Mouse (Mus musculus): ENCODE data around the gene Tmem235.

The Tmem235 gene

DNA sequence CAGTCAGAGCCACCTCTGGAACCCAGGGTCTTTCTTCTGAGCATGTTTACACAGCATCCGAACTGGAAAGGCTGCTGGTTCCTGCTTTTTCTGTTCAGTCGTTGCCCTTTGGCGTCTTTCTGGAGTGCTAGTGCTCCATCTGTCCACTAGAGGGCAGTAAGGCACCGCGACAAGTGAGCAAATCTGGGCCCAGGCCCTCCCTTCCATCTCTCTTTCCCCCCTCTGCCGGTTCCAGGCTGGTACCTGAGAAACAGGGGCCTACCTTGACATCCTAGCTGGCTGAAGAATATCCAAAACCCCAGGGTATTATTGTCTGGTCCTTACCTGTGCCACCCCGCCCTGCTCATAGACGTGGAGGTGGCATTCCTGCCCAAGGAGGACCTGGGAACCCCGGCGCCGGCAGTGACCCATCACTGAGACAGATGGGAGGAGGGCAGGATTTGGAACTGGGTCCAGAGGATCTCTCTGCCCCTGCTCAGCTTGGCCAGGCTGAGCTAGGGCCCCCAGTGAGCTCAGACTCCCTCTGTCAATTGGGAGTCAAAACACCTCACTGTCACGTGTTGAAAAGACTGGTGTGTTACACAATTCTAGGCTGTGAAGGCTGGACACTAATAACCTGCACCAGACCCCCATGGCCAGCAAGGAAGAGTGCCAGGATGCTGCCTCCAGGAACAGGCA lies 10.3 kb downstream of the Tmem235 start:
- peak; percentile 85 to 86 for DNase-seq

DNA sequence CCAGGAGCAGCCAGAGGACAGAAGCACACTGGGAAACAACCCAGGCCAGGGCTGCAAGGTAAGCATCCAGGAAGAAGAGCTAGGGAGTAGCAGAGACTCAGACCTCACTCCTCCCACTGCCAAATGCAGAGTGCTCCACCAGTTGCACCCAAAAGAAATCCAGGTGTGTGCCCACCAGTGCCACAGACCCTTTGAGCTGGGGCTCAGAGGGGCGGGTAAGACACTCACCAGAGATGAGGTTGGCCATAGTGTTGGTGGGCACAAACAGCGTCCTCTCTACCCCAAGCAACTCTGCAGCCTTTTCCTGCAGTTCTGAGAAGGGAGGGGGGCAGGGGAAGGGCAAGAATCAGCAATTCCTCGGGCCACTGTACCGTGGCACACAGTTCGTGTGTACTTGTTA lies 10.8 kb downstream of the Tmem235 start:
- DNase-seq, result no peak

DNA sequence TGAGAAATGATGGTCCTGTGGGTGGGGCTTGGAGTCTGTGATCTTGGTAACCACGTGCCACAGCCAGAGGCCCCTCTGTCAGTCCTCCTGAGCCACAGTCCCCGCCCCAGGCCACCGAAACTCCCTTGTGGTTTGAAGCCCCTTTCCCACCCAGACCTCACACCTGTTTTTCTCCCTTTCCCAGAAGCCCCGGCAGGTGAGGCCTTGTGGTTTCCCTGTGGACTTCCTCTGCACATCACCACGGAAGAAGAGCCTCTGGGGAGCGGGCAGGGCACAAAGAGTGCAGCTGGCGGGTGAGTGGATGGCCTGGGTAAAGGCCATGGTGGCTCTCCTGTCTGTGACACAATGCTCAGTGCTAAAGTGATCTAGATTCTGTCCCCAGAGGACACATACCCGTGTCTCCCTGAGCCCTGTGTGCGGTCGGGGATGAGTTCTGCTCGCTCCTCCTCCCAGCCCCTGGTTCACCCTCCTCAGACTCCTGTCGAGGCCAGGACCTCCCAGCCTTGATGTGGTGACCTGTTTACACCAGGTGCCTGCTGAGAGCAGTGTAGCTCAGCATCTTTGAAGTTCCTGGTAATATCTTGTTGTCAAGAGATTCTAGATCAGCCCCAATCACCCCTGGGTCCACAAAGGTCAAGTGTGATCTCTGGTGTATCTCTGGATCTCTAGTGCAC lies 11.5 kb downstream of the Tmem235 start:
- peak; percentile 66 to 69 for DNase-seq

DNA sequence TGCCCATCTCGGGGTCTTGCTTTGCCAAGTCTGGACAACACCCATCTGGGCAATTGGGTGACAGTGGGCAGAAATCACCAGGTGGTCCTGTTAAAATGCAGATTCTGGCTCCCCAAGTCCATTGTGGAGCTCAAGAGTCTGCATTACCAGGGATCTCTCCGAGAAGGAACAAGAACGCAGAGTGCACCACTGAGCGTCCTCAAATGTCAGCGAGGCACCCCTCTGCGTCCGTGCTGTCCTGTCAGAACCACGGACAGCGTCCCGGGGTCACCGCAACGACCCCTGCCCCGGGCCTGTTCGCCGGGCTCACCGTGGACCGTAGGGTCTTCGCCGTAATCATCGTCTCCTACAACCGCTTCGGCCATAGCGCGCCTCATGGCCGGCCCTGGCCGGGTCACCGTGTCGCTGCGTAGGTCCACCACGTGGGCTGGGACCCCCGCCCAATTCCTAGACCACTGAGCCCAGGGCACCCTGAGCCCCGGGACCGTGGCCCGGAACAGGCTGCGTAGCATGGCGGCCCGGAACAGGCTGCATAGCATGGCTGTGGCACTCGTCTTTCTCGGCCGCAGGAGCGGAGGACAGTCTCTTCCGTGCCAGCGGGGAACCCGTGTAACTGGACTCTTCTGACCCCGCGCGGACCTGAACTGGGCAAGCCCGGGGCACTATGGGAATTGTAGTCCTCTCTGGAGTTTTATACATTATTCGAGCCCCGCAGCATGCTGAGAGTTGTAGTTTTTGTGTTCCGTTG lies 12.5 kb downstream of the Tmem235 start, which contains the start of gene Tha1:
Tha1 (minus strand) TSS at position 621 of the 748 bp plus-strand sequence.
- peak; percentile 44 to 52 for DNase-seq

DNA sequence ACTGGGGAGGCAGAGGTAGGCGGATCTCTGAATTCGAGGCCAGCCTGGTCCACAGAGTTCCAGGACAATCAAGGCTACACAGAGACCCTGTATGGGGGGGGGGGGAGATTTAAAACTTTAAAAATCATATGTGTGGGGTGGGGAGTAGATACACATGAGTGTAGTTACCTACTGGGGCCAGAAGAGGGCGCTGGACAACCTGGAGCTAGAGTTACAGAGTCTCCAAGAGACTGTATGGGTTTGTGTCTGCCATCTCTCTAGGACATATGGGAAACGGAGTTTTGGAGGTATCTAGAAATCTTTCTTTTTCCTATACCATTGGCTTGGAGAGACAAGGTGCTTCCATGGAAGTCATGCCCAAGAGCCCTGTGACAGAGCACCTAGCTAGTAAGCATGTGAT lies 13.9 kb downstream of the Tmem235 start:
- peak; percentile 40 to 41 for DNase-seq

DNA sequence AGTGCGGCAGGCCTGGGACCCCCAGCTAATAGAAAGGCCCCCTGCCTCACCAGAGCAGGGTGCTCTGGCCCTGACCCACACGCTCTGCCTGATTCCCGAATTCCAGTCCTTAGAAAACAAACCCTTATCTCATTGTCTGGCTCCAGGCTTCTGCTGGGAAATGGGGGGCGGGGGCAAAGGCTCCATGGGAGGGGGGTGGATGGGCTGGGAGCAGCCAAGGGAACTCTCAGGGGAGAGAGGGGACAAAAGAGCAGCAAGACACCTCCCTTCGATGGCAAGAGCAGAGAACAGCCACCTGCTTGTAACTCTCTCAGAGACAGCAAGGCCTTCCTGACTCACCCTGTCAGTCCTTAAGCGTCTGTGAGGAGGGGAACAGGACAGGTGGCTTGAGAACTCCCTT lies 15.1 kb downstream of the Tmem235 start:
- DNase-seq, result no peak

DNA sequence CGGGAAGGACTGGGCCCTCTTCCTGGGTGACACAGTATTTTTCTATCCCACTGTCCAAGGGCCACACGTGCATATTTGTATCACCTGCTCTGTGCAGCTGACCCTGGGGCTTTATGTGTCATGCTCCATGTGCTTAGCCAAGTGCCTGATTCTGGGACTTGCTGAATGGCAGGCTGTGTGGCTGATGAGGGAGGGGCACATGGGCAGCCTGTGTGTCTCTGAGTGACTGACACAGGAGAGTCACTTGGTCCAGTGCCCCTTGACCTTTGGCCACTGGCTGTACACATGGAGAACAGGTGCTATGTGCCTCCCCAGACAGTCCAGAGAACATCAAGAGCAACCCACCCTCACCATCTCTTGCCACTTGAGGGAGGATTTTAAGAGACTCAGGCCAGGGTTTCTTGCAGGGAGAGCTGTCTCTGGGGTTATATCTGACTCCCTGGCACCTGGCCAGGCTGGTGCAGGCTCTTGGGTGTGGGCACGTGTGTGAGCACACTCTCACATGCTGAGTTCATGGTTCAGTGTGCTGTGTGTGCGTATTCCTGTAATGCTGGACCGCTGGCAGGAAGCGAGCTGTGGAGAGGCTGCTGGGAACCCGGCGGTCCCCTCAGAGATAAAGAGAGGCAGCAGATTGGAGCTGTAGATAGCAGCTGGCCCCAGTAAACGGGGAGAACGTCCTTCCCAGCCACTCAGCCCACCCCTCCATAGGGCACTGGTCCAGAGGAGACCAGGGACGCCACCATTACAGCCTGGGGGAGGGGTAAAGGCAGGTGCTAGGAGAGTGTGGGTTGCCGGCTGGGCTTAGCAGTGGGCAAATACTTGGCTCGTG lies 17.6 kb downstream of the Tmem235 start:
- peak; percentile 68 to 69 for DNase-seq

DNA sequence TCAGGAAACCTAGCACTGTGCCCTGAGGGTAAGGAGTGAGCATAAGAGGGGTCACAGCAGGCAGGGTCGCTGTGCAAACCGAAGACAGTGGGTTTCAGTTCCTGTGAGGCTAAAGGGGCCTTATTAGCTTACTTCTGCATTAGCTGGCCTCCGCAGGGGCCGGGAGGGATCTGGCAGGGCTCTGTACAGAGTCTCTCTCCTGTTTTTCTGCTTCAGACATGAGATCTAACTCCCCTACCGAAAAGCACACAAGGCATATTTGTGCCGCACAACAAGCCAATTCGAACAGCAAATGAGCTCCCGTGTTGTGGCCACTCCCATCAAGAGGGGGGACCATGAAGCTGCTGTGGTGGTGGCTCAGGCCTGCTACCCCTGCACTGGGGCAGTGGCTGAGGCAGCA lies 18.3 kb downstream of the Tmem235 start:
- peak; percentile 51 to 53 for DNase-seq

DNA sequence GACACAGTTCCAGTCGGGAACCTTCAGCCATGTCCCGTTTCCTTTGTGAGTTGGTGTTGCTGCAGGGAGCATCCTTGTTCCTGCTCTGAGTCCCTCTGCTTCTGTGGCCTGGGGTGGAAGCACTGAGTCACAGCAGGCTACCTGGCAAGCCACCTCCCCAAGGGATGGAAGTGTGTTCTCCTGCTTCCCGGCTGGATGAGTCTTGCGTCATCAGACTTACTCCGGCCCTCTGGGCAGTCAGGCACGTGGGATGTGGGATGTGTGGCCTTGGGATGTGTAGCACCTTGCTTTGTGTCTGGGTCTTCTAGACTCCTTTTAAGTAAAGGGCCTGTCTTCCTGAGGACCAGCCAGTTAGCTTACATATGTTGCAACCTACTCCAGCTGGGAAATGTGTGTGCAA lies 19.1 kb downstream of the Tmem235 start:
- DNase-seq, result no peak

DNA sequence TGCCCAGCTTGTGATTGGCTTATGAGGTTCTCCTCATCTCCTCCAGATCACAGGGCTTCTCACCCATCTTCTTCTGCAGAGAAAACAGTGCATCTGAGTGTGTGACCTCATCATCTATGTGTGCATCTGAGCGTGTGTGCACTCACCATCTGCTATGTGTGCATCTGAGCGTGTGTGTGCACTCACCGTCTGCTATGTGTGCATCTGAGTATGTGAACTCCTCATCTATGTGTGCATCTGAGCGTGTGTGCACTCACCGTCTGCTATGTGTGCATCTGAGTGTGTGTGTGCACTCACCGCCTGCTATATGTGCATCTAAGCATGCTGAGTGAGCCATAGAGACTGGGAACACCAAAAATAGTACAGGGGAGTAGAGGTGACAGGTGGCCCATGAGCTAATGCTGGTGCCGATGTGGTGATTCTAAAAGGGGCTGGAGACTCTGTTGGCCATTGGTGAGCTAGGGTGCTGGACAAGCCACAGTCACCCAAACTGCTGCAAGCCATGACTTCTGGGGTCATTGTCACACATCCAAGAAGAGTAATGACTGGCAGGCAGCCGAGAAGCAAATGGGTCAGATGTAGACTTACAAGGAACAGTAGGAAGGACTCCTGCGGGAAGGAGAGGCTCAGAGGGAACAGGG lies 19.9 kb downstream of the Tmem235 start:
- no peak for DNase-seq

DNA sequence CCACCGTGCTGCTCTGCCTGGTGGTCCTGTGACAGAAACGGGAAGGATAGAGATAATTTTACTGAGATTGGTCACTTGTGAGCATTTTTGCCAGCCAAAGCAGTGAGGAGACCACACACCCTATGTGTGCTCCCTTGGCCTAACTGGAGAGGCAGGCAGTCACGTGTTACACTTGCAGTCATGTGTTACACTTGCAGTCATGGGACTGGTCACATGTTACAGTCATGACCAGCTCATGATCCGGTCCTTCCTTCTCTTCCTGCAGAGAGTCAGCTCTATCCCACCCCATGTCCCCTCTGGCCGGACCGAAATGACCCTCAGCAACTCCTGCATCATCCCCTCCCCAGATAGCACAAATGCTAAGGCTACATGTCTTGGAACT lies 20.4 kb downstream of the Tmem235 start:
- DNase-seq, result no peak

DNA sequence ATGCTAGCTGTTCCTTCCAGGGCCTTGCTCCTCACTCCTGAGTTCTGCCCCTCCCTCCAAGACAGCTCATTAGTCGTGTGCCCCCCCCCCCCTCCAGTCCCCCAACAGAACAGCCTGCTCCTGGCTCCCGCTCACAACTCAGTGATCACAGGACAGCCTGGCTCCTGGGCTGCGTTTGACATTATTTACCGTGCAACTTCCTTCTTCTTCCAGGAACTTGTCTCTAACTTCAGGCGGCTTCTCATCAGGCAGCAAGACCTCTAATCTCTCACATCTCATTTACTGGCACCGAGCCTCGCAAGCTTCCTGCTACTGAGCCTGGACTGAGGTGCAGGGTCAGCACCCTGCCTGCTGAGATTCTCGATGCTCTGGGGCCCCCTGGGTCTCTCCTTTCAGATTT lies 21.2 kb downstream of the Tmem235 start:
- no peak for DNase-seq

DNA sequence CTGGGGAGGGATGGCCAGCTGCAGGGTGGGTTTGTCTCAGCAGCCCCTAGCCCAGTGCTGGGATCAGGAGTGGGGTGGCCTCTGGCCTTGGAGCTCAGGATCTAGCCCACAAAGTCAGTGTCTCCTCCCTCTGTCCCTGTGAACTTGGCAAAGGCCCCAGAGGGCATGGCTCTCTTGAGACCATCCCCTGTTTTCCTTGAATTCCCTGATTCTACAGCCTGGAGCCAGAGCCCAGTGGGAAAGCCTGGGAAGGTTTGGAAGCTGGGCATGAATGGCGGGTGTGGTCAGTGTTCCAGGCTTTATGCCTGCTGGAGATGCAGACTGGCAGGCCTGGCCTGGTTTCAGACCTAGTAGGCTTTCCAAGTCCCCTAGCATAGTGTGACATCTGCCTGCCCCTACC lies 21.7 kb downstream of the Tmem235 start:
- DNase-seq, result no peak

DNA sequence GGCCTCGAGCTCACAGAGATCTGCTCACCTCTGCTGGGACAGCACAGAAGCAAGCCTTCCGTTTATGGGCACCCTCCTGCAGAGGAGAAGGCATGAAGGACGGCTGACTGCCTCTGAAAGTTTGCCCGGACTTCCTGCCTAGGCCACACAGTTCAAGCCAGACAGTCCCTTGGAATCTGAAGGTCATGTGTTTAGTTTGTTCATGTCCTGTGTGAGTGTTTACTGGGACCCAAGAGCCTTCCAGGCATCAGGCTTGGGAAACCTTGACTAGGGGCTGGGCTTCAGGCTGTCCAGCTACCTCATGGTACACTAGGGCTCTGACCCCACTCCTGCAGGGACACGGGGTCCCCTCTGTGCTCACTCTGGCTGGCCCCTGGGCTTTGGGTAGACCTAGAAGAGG lies 25.4 kb downstream of the Tmem235 start:
- no peak for DNase-seq

DNA sequence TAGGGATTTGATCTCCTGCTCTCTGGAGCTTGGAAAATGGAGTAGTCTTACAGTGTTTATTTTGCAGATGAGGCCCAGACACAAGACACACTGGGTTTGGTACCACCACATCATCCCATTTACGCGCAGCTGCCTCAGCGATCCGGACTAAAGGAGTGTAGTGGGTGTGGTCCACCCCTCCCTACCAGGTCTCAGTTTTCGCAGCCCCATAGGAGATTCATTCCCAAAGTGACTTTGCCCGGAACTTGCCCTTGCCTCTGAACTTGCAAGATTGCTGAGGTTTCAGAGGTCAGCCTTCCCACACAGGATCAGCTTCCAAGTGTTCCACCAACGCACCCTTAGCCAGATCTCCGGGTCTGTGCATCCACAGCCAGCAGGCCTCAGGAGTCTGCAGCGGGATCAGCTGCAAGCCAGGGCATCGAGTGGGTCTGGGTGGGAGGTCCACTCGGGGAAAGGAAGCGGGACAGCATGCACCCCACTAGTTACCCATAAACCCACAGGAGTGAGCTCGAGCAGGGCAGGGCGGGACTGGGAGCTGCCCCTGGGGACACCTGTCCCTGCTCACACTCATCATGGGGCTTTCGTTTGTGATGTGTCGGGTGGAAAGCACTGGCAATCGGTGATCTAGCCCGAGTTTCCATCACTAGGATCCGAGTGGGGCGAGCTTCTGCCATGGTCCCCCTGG lies 27.8 kb downstream of the Tmem235 start:
- DNase-seq, result no peak

DNA sequence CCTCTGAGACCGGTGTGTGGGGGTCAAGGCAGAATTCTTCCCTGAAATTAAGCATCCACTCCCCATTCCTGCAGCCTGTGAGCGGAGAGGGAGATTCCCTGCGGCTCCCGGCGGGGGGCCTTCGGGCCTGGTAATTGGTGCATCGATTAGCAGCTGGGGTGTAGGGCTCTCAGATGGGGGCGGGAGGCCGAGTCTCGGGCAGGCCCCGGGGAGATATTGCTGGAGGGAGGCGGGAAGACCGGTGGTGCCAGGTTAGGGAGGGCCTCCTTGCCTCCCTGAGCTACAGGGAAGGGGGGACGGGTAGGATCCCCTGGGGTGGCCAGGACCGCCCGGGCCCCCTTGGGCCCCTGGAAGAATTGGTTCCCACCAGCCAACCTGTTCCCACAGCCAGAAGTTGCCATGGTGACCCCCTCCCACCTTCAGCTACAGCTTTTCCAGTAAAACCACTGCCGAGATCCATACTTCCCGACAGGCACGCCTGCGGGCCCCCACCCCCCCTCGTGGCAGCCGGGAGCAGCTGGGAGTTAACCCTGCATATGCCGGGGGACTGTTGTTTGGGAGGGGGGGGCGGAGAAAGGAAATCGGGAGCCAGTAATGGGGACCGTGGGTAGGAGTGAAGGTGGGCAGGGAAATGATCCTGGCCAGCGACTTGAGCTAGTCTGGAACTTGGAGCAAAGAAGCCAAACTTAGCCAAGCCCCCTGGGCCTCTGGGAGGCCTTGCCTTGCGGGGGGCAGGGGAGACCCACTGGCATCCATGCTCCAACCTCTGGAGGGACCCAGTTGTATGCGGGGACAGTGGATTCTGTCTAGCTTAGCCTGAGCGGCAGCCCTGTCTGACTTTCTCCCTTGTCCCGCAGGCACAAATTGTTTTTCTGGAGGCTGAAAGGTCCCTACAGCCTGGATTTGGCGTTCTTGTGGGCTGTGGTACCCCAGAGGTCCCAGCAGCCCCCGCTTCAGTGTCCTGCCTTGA lies 28.6 kb downstream of the Tmem235 start:
- no peak for DNase-seq

DNA sequence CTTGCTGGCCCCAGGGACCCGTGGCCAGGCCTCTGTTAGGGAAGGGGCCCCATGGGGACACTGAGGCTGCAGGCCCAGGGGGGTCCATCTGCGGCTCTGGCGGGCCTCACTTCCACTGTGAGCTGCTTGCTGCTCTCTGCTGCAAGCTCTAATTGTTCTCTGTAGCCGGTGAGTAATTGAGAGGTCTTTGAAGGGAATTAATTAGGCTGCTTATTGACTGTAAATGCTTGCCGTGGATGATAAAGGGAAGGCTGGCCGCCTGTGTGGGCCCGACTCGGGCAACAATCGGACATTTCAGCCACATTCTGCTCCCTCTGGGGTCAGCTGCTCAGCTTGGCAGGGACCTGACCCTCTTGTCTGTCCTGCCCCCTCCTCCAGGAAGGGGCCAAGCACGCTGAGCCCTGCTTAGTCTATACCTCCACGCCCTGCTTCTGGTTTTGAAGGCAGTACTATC lies 29.4 kb downstream of the Tmem235 start:
- DNase-seq, result no peak

DNA sequence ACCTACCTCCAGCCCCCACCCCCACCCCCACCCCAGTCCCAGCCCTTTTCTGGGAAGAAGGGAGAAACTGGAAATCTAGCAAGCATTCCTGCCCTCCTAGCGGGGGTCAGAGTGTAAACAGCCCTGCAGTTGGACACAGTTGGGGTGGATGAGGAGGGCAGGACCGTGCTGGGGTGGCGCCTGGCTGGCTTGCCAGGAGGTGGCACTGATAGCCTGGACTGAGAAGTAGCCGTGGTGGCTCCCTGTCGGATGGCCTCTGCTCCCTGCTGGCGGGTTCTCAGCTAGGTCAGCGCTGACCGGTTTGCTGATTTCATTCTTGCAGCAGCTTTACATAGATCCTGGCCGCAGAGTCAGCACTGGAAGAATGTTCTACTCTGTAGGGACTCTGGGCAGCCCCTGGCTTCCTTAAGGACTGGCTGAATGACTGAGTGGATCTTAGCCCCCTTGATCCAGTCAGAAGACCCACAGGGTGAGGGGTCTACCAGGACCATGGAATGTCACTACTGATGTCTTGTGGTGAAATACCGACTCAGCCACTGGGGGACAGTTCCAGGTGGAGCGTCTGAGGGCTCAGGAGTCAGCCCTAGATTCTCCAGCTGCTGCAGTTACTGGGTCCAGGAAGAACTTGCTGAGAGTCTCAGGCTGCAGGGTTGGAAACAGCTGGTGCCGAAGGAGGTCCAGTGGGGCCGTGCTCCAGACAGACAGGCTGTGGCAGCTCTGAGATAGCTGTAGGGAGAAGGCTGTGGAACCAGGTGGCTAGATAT lies 30.1 kb downstream of the Tmem235 start:
- DNase-seq, result no peak

DNA sequence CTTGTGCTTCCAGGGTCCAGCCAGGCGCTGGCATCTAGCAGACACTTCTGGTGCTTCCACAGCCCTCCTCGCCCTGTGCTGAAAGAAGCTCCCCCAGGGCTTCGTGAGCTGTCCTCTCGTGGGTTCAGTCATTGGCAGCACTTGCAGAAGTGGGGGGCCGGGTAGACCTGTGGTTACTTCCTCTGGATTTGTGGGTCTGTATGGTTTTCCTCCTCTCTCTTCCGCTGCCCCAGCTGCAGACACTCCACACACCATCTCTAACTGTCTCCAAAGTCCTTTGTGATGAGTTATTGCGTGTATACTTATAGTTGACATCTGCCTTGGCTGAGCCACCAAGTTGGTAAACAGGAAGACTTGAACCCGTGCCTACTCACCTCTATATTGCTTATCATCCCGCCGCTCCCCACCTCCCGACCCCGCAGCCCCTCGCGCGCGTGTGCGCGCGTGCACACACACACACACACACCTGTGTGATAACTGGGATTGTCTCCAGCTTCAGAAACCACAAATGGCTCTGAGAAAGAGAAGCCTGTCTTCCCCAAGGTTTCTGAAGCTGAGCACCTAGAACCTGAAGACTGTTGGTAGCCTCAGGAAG lies 31.1 kb downstream of the Tmem235 start:
- no peak for DNase-seq

All from B cell, adult 2 months (primary cell).